Mouse (Mus musculus): ENCODE data around the gene Vbp1.

Gene Vbp1

GRCm38 (mm10) chrX:75514179-75514972 lies at the start of gene Vbp1:
TSS of gene Vbp1 (plus strand) at chrX:75514299.
- peak; percentile 91 for DNase-seq (ENCODE audit: low read depth, low spot score)

GRCm38 (mm10) chrX:75475182-75475644 lies 38.9 kb upstream of the Vbp1 start:
- DNase-seq (ENCODE audit: low read depth, low spot score) = peak; percentile 55

- DNase-seq (ENCODE audit: low read depth, low spot score) = no peak
These were observed 24.2 kb upstream of the Vbp1 start for GRCm38 (mm10) chrX:75489886-75490285.

DNA sequence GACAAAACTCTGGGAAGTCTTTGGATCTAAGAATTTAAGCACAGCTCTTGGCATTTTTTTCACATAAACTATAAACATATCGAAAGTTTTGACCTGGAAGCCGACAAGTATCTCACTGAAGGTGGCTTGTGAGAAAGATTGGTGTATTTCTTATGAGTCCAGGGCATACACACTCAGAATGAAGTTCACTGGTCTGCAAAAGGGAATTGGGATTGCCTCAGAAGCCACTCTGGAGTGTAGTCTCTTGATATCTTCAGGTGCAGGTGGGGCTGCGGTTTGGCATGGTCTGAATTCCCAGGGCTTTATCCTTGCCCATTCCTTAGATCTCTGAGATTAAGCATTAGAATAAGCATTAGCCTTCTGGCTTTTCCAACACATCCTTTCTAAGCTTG lies 316 bp upstream of the Vbp1 start:
- DNase-seq (ENCODE audit: low read depth, low spot score) = no peak

- DNase-seq (ENCODE audit: low read depth, low spot score) = peak; percentile 45
These were observed 63.7 kb downstream of the Vbp1 start, which contains the start of gene Rab39b for GRCm38 (mm10) chrX:75577582-75578324. TSS of gene Rab39b (minus strand) at chrX:75578231.

GRCm38 (mm10) chrX:75578539-75578938 lies 64.4 kb downstream of the Vbp1 start:
- DNase-seq (ENCODE audit: low read depth, low spot score) = no peak
